Mouse (Mus musculus) heart, adult 2 months (tissue): ENCODE measurements around the gene Uqcc1.

Source experiments
- CTCF ChIP-seq: fragments of 200-600 bp; IDR thresholded peaks from 2 replicates; pipeline ENCODE4 v1.8.1; 2022; ENCODE audit warnings: antibody characterized with exemption, mild to moderate bottlenecking, moderate library complexity
- POLR2A ChIP-seq: fragments of 200-500 bp; IDR thresholded peaks from 2 replicates; pipeline ENCODE4 v1.6.1; 2011; ENCODE audit warnings: mild to moderate bottlenecking, low read depth, low read length, control low read depth; ENCODE audit not compliant: insufficient read depth

DNA sequence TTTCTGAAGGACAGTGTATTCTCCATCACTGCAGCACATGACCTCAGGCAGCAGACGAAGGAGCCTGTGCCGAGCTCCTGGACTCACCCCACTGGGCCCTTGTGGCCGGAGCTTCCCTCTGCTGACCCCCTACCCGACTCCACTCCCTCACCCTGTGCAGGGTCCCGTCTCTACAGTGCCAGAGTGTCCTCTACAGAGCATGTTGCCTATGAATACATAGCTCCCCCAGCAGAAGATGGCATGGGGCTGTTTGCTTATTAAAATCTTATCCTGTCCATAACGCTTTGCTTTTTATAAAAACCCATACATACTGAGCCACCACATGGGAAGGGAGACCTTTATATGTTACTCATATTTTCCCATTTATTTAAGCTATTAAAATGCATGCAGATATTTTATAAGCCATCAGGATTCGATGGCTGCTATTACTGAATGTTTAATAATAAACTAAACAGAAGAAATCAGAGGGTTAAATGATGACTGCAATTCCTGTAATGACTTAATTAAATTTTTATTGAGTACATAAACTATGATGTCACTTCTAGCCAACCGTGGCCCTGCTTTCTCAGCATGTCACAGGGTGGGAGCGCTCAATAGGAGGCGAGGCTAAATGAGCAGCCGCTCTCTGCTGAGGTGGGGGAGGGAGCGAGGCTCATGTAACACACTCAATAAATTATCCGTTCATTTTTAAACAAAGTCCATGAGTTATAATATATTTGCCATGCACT, 67.4 kb downstream of the Uqcc1 start:
- TF ChIP-seq POLR2A (no peak), CTCF (no peak)
